Comparison of ENCODE assay signal across 12 mouse cellular contexts in genomic region chr10:62099749-62100403, GRCm38 (mm10). TPM values are rescaled to one million over a fixed set of nuclear protein-coding genes. Genes with fewer than 3 reads are reported as not detected.
A peak's percentile ranks its signal among the peaks of the same experiment; 100 is the strongest.
DNase-seq lines count a peak whose midpoint lies in the region; ATAC-seq and TF ChIP-seq lines count a peak whose summit lies in the region.
"Had no signal": no experiment of that assay in that cellular context is flagged by ENCODE, and none has a peak within 500 bp of the region (broad histone marks: within the 10 kb centered on the region; RNA-seq: fewer than 3 reads in every experiment).

No protein-coding gene starts in this region.

- no peak for TF ChIP-seq POLR2A in testis, adult 2 months (IDR thresholded peaks at IDR 0.05; ENCODE audit: control insufficient read depth, low read depth, low read length)

- no peak for DNase-seq in testis, postnatal 14 days (ENCODE audit: low spot score)
- peak; percentile 46 for DNase-seq in hindbrain, embryonic 11.5 days (ENCODE audit: low spot score)
- DNase-seq in midbrain, embryonic 10.5 days (ENCODE audit: low spot score), result peak; percentile 31
- DNase-seq in kidney, adult 18-20 months, result no peak
- no peak for DNase-seq in thymus, postnatal 36 days
- no peak for DNase-seq in frontal cortex, adult 2 months (ENCODE audit: extremely low spot score in 1 of 2, low spot score in 1 of 2)
- DNase-seq: heart, postnatal 36 days; kidney, postnatal 10 days had no signal

- peak overlapping the region; percentile 11; the same call in 1 of the 2 replicates for H3K9ac ChIP-seq in hindbrain, embryonic 11.5 days (ENCODE audit: low read depth, low read length)
- H3K9ac ChIP-seq: lung, embryonic 15.5 days had no signal

- 0 out of 2 replicates have a peak, but pooled peaks cover 2% of the 10 kb centered on the region for H3K4me1 ChIP-seq in testis, adult 2 months (ENCODE audit: control insufficient read depth, insufficient read depth, low read length)
- H3K4me1 ChIP-seq in hindbrain, embryonic 11.5 days (replicated peaks; ENCODE audit: control insufficient read depth, insufficient read depth, low read length), result peaks cover 6% of the 10 kb centered on the region
- peaks cover 23% of the 10 kb centered on the region for H3K4me1 ChIP-seq in midbrain, embryonic 10.5 days
- H3K4me1 ChIP-seq: lung, embryonic 15.5 days had no signal

- H3K27me3 ChIP-seq in testis, adult 2 months (ENCODE audit: control insufficient read depth, insufficient read depth, low read length), result no peaks in the 10 kb centered on the region
- no peaks in the 10 kb centered on the region for H3K27me3 ChIP-seq in hindbrain, embryonic 11.5 days (ENCODE audit: control insufficient read depth, insufficient read depth, low read length)
- peaks cover 29% of the 10 kb centered on the region for H3K27me3 ChIP-seq in midbrain, embryonic 10.5 days (ENCODE audit: low read depth, poor library complexity, severe bottlenecking)

- no peaks in the 10 kb centered on the region for H3K9me3 ChIP-seq in hindbrain, embryonic 11.5 days (ENCODE audit: control insufficient read depth, low read length)
- H3K9me3 ChIP-seq in midbrain, embryonic 10.5 days (replicated peaks), result no peaks in the 10 kb centered on the region
- H3K9me3 ChIP-seq: lung, embryonic 15.5 days had no signal

- TF ChIP-seq CTCF in testis, adult 2 months (IDR thresholded peaks at IDR 0.05; ENCODE audit: control insufficient read depth, insufficient read depth, insufficient replicate concordance, low read depth, low read length), result no peak

- H3K36me3 ChIP-seq in testis, adult 2 months (ENCODE audit: control insufficient read depth, insufficient read depth, low read length), result no peaks in the 10 kb centered on the region
- no peaks in the 10 kb centered on the region for H3K36me3 ChIP-seq in hindbrain, embryonic 11.5 days (ENCODE audit: control insufficient read depth, insufficient read depth, low read length)
- H3K36me3 ChIP-seq in midbrain, embryonic 10.5 days, result no peaks in the 10 kb centered on the region
- H3K36me3 ChIP-seq: lung, embryonic 15.5 days had no signal

- peak overlapping the region; percentile 53 for H3K4me3 ChIP-seq in testis, adult 2 months (ENCODE audit: control insufficient read depth, low read depth, low read length)
- H3K4me3 ChIP-seq in hindbrain, embryonic 11.5 days (ENCODE audit: low read depth, low read length), result no peak overlapping the region
- no peak overlapping the region for H3K4me3 ChIP-seq in midbrain, embryonic 10.5 days
- H3K4me3 ChIP-seq: lung, embryonic 15.5 days had no signal

- H3K27ac ChIP-seq in testis, adult 2 months (ENCODE audit: control insufficient read depth, insufficient read depth, low read depth, low read length), result no peak overlapping the region
- peak overlapping the region; percentile 80 for H3K27ac ChIP-seq in hindbrain, embryonic 11.5 days (ENCODE audit: low read depth, low read length)
- peak overlapping the region; percentile 50; the same call in 1 of the 2 replicates for H3K27ac ChIP-seq in midbrain, embryonic 10.5 days (replicated peaks)
- H3K27ac ChIP-seq: lung, embryonic 15.5 days; stomach, postnatal 0 days had no signal

- no peak overlapping the region for H3K4me2 ChIP-seq in hindbrain, embryonic 11.5 days (replicated peaks; ENCODE audit: low read depth, low read length)
- H3K4me2 ChIP-seq: lung, embryonic 15.5 days had no signal

- WGBS in hindbrain, embryonic 11.5 days, result 62% methylated on average over 10 of the region's 10 CpGs
- 65% methylated on average over 10 of the region's 10 CpGs for WGBS in midbrain, embryonic 10.5 days

- ATAC-seq in hindbrain, embryonic 11.5 days (ENCODE audit: low FRiP score), result peak; percentile 82
- ATAC-seq in CD4-positive, CD25-positive, alpha-beta regulatory T cell, adult 4 months, result no peak

RNA-seq across cellular contexts. Expression of gene Neurog3, which starts 33.0 kb away (rescaled TPM):
- 0.79 and 0.87 TPM in 2 replicates for polyA plus RNA-seq in testis, adult 2 months (2012; rRNA removed)
- 2.1 and 2.5 TPM in 2 replicates for polyA plus RNA-seq in hindbrain, embryonic 11.5 days (2014; fragmentation: Nextera tagmentation; extraction: Ambion mirVana)
- 0.89 and 0.90 TPM in 2 replicates for polyA plus RNA-seq in midbrain, embryonic 10.5 days (2016; fragmentation: Nextera tagmentation; extraction: Ambion mirVana)
- not detected for polyA plus RNA-seq in CD4-positive, CD25-positive, alpha-beta regulatory T cell, adult 4 months (2017; shearing (Covaris generic))
- polyA plus RNA-seq in frontal cortex, adult 2 months (2012; rRNA removed), result 0.08 and 0.29 TPM in 2 replicates
- polyA plus RNA-seq: lung, embryonic 15.5 days had no signal

RNA-seq across cellular contexts. Expression of gene Fam241b, which starts 43.8 kb away (rescaled TPM):
- polyA plus RNA-seq in testis, adult 2 months (2012; rRNA removed), result 5.3 and 6.1 TPM in 2 replicates
- polyA plus RNA-seq in hindbrain, embryonic 11.5 days (2014; fragmentation: Nextera tagmentation; extraction: Ambion mirVana), result 6.7 and 7.2 TPM in 2 replicates
- 19.3 and 23.4 TPM in 2 replicates for polyA plus RNA-seq in midbrain, embryonic 10.5 days (2016; fragmentation: Nextera tagmentation; extraction: Ambion mirVana)
- 1 to 10 TPM; 5.8 to 6.8 TPM for polyA plus RNA-seq in CD4-positive, CD25-positive, alpha-beta regulatory T cell, adult 4 months (2017; shearing (Covaris generic))
- 42.2 and 45.7 TPM in 2 replicates for polyA plus RNA-seq in frontal cortex, adult 2 months (2012; rRNA removed)

Comparison
In these comparisons a context has a peak if more than half of its experiments do, and no peak if none do; other contexts are left out.
1. DNase-seq: peak in hindbrain, embryonic 11.5 days (single experiment) and midbrain, embryonic 10.5 days (single experiment); none in testis, postnatal 14 days (single experiment), kidney, adult 18-20 months (single experiment), thymus, postnatal 36 days (0 of 2) and frontal cortex, adult 2 months (0 of 2).